Mouse (Mus musculus) intestine, postnatal 0 days (tissue): Measurements from ENCODE around the gene Nell2. TPM values are rescaled to one million over a fixed set of nuclear protein-coding genes. Genes with fewer than 3 reads are reported as not detected.

ENCODE experiments used
- ATAC-seq: fragments of 200-750 bp; cut with Nextera tagmentation; 2 replicates; pipeline ENCODE4 v1.8.0; 2017; ENCODE audit warnings: mild to moderate bottlenecking, moderate TSS enrichment, moderate library complexity
- H3K27ac ChIP-seq: fragments of 300-500 bp; sonication (generic); 2 replicates; pipeline ENCODE4 v1.5.1; 2014; ENCODE audit warnings: mild to moderate bottlenecking, low read depth, low read length, moderate library complexity
- H3K27me3 ChIP-seq: fragments of 300-500 bp; sonication (generic); replicated peaks from 2 replicates; pipeline ENCODE4 v1.6.1; 2014; ENCODE audit warnings: low read length, mixed read lengths; ENCODE audit not compliant: control insufficient read depth, insufficient read depth
- H3K36me3 ChIP-seq: fragments of 300-500 bp; sonication (generic); 2 replicates; pipeline ENCODE4 v1.6.1; 2014; ENCODE audit warnings: mild to moderate bottlenecking, moderate library complexity; ENCODE audit not compliant: control insufficient read depth, insufficient read depth
- H3K4me1 ChIP-seq: fragments of 300-500 bp; sonication (generic); replicated peaks from 2 replicates; pipeline ENCODE4 v1.6.1; 2014; ENCODE audit warnings: antibody characterized with exemption, low read length, mixed read lengths; ENCODE audit not compliant: control insufficient read depth, insufficient read depth
- H3K4me2 ChIP-seq: fragments of 300-500 bp; sonication (generic); replicated peaks from 2 replicates; pipeline ENCODE4 v1.6.1; 2014; ENCODE audit warnings: low read depth, mild to moderate bottlenecking, moderate library complexity
- H3K4me3 ChIP-seq: fragments of 300-500 bp; sonication (generic); 2 replicates; pipeline ENCODE4 v1.5.1; 2014; ENCODE audit warnings: low read depth, low read length
- H3K9ac ChIP-seq: fragments of 300-500 bp; sonication (generic); 2 replicates; pipeline ENCODE4 v1.6.1; 2014; ENCODE audit warnings: mild to moderate bottlenecking, low read depth, low read length
- H3K9me3 ChIP-seq: fragments of 300-500 bp; sonication (generic); 2 replicates; pipeline ENCODE4 v1.6.1; 2016; ENCODE audit warnings: mixed run types; ENCODE audit not compliant: control insufficient read depth
- CTCF ChIP-seq: sonication (generic); IDR thresholded peaks from 2 replicates; pipeline ENCODE4 v1.5.1; 2016; ENCODE audit warnings: low read depth, mild to moderate bottlenecking, control low read depth, antibody characterized with exemption, moderate library complexity
- WGBS: fragments of 180-500 bp; shearing (Covaris S2); extraction: QIAGEN DNeasy Blood & Tissue Kit; methylation state at CpG from one replicate; pipeline ENCODE4 v1.1.7; 2014; 5-methylcytosine and 5-hydroxymethylcytosine counted together
- polyA plus RNA-seq: library from polyadenylated mRNA; unstranded; fragments of >200 nt; fragmentation: Nextera tagmentation; extraction: Ambion mirVana; gene quantifications from 2 replicates; pipeline ENCODE4 v1.2.1, GENCODE M21; 2015

The Nell2 gene
- polyA plus RNA-seq, 1 experiment from 2014 or later, result 4.9 TPM

GRCm38 (mm10) chr15:95334323-95335296, 193.7 kb downstream of the Nell2 start:
- no peak overlapping the region for H3K27ac ChIP-seq
- H3K4me2 ChIP-seq, result no peak overlapping the region
- no peak for ATAC-seq
- H3K4me1 ChIP-seq, result no peaks in the 10 kb centered on the region
- H3K36me3 ChIP-seq, result no peaks in the 10 kb centered on the region
- no peaks in the 10 kb centered on the region for H3K27me3 ChIP-seq
- WGBS, result 77% methylated on average over 11 of the region's 11 CpGs
- no peaks in the 10 kb centered on the region for H3K9me3 ChIP-seq
- no peak overlapping the region for H3K4me3 ChIP-seq
- TF ChIP-seq CTCF, result no peak
- H3K9ac ChIP-seq, result no peak overlapping the region

- ATAC-seq, result no peak
- no peaks in the 10 kb centered on the region for H3K27me3 ChIP-seq
- no peak overlapping the region for H3K4me3 ChIP-seq
- TF ChIP-seq CTCF, result no peak
- no peak overlapping the region for H3K27ac ChIP-seq
- no peaks in the 10 kb centered on the region for H3K36me3 ChIP-seq
- no peaks in the 10 kb centered on the region for H3K4me1 ChIP-seq
- H3K9me3 ChIP-seq, result no peaks in the 10 kb centered on the region
- 76% methylated on average over 4 of the region's 4 CpGs for WGBS
- H3K4me2 ChIP-seq, result no peak overlapping the region
- no peak overlapping the region for H3K9ac ChIP-seq
Observed at GRCm38 (mm10) chr15:95333229-95333628, 195.1 kb downstream of the Nell2 start.

GRCm38 (mm10) chr15:95330926-95331325, 197.4 kb downstream of the Nell2 start:
- H3K27ac ChIP-seq, result no peak overlapping the region
- no peaks in the 10 kb centered on the region for H3K27me3 ChIP-seq
- no peaks in the 10 kb centered on the region for H3K4me1 ChIP-seq
- 57% methylated on average over 2 of the region's 2 CpGs for WGBS
- no peak for TF ChIP-seq CTCF
- no peak overlapping the region for H3K9ac ChIP-seq
- H3K4me2 ChIP-seq, result no peak overlapping the region
- no peak overlapping the region for H3K4me3 ChIP-seq
- H3K36me3 ChIP-seq, result no peaks in the 10 kb centered on the region
- no peak for ATAC-seq
- no peaks in the 10 kb centered on the region for H3K9me3 ChIP-seq

- WGBS, result 79% methylated on average over 2 of the region's 2 CpGs
- no peaks in the 10 kb centered on the region for H3K36me3 ChIP-seq
- H3K27ac ChIP-seq, result no peak overlapping the region
- no peaks in the 10 kb centered on the region for H3K27me3 ChIP-seq
- no peak overlapping the region for H3K9ac ChIP-seq
- H3K4me1 ChIP-seq, result no peaks in the 10 kb centered on the region
- H3K4me3 ChIP-seq, result no peak overlapping the region
- no peak for ATAC-seq
- no peaks in the 10 kb centered on the region for H3K9me3 ChIP-seq
- no peak overlapping the region for H3K4me2 ChIP-seq
- TF ChIP-seq CTCF, result no peak
Observed at GRCm38 (mm10) chr15:95322744-95323143, 205.6 kb downstream of the Nell2 start.

DNA sequence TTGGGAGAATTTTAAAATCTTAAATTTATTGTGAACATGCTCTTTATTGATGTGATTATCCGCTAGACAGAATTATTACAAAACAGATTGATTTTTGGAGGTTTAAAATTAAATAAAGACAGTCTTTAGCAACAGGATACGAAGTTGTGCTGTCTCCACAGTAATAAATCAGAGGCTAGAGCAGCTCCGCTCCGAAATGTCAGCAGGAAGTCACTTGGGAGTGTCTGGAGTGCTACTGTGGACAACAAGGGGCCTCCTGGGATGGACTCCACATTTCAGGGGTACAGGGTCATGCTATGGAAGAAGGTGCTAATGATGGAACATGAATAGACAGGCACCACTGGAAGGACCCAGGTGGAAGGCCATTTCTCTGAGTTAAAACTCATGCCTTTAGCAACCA, 211.7 kb downstream of the Nell2 start:
- H3K9me3 ChIP-seq, result no peaks in the 10 kb centered on the region
- no peaks in the 10 kb centered on the region for H3K36me3 ChIP-seq
- no peak overlapping the region for H3K4me3 ChIP-seq
- 58% methylated on average over 4 of the region's 4 CpGs for WGBS
- ATAC-seq, result no peak
- no peaks in the 10 kb centered on the region for H3K4me1 ChIP-seq
- TF ChIP-seq CTCF, result no peak
- no peak overlapping the region for H3K9ac ChIP-seq
- H3K4me2 ChIP-seq, result no peak overlapping the region
- H3K27ac ChIP-seq, result no peak overlapping the region
- H3K27me3 ChIP-seq, result no peaks in the 10 kb centered on the region

DNA sequence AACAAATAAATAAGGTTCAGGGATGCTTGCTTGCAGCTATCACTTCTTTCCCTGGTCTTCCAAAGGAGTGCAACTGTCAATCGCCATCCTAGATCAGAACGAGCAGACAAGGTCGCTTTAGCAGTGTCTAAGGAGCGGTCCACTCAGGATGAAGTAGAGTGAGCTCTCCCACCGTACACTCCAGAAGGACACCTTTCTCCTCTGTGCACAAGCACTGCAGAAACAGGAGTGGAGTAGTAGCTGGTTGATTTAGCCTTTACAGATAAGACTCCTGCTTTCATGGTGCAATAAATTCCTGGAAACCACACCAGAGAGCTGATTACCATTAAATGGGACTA, 213.6 kb downstream of the Nell2 start:
- H3K9ac ChIP-seq, result no peak overlapping the region
- 88% methylated on average over 5 of the region's 5 CpGs for WGBS
- H3K4me3 ChIP-seq, result no peak overlapping the region

More for the DNA sequence above, 213.6 kb downstream of the Nell2 start:
- no peaks in the 10 kb centered on the region for H3K9me3 ChIP-seq
- H3K36me3 ChIP-seq, result no peaks in the 10 kb centered on the region
- TF ChIP-seq CTCF, result no peak
- no peak overlapping the region for H3K27ac ChIP-seq
- H3K4me1 ChIP-seq, result no peaks in the 10 kb centered on the region
- ATAC-seq, result no peak
- no peaks in the 10 kb centered on the region for H3K27me3 ChIP-seq
- no peak overlapping the region for H3K4me2 ChIP-seq
